Mouse (Mus musculus): Measurements from ENCODE around the gene Gm49322. TPM values are rescaled to one million over a fixed set of nuclear protein-coding genes. Genes with fewer than 3 reads are reported as not detected.
A peak's percentile ranks its signal among the peaks of the same experiment; 100 is the strongest.

Gm49322 gene
- polyA plus RNA-seq, 1 experiment from 2014 or later = 1.2 TPM

GRCm38 (mm10) chr10:80618181-80618580, 12.4 kb downstream of the Gm49322 start:
- Histone ChIP-seq H3K27me3 (no peaks in the 10 kb centered on the region), H3K9ac (no peak overlapping the region), H3K27ac (peak overlapping the region; percentile 49), H3K9me3 (replicated peaks) (no peaks in the 10 kb centered on the region), H3K4me1 (replicated peaks) (peaks cover 9% of the 10 kb centered on the region), H3K4me3 (no peak overlapping the region), H3K4me2 (no peak overlapping the region), H3K36me3 (peaks cover 27% of the 10 kb centered on the region)
- WGBS = 36% methylated on average over 9 of the region's 9 CpGs
- no peak for ATAC-seq (replicated peaks; ENCODE audit: insufficient number of reproducible peaks, insufficient read depth, low FRiP score, low read depth)

DNA sequence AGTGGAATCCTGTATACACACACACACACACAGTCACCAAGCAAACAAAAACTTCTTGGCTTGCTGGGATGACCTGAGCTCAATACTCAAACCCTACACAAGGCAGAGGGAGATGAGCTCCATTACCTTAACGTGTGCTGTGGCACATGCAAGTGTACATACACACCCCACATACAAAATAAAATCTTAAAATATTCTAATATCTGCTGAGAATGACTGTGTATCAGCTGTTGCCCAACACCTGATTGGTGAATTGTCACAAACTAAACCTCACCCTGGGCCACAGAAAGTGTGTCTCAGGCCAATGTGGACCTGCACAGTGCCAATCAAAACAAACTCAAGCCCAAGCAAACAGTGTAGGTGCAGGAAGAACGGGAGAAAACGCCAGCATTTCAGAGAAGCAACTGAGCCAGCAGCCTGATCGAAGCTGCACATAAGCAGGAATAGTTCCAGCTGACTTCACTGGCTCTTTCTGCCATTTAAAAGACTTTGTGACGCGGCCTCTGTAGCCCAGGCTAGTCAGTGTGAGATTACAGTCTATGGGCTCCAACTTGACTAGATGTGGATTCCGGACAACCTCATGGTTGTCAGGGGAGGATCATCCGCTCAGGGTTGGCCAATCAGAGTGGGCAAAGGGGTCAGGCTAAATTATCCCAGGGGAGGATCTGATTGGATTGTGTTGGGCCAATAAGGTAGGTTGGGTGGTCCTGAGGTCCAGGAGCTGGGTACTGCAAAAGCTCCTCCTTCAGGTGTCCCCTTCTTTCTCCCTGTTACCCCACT, 13.8 kb downstream of the Gm49322 start:
- 34% methylated on average over 8 of the region's 8 CpGs for WGBS
- Histone ChIP-seq H3K27ac (no peak overlapping the region), H3K9ac (no peak overlapping the region), H3K4me2 (no peak overlapping the region), H3K36me3 (peaks cover 15% of the 10 kb centered on the region), H3K27me3 (no peaks in the 10 kb centered on the region), H3K9me3 (replicated peaks) (no peaks in the 10 kb centered on the region), H3K4me1 (replicated peaks) (peaks cover 24% of the 10 kb centered on the region), H3K4me3 (no peak overlapping the region)
- no peak for ATAC-seq (replicated peaks; ENCODE audit: insufficient number of reproducible peaks, insufficient read depth, low FRiP score, low read depth)

GRCm38 (mm10) chr10:80620365-80620764, 14.5 kb downstream of the Gm49322 start:
- Histone ChIP-seq H3K27me3 (no peaks in the 10 kb centered on the region), H3K9ac (no peak overlapping the region), H3K9me3 (replicated peaks) (no peaks in the 10 kb centered on the region), H3K4me1 (replicated peaks) (peaks cover 31% of the 10 kb centered on the region), H3K27ac (no peak overlapping the region), H3K36me3 (peaks cover 8% of the 10 kb centered on the region), H3K4me2 (no peak overlapping the region), H3K4me3 (no peak overlapping the region)
- 83% methylated on average over 9 of the region's 9 CpGs for WGBS
- ATAC-seq (replicated peaks; ENCODE audit: insufficient number of reproducible peaks, insufficient read depth, low FRiP score, low read depth) = no peak

DNA sequence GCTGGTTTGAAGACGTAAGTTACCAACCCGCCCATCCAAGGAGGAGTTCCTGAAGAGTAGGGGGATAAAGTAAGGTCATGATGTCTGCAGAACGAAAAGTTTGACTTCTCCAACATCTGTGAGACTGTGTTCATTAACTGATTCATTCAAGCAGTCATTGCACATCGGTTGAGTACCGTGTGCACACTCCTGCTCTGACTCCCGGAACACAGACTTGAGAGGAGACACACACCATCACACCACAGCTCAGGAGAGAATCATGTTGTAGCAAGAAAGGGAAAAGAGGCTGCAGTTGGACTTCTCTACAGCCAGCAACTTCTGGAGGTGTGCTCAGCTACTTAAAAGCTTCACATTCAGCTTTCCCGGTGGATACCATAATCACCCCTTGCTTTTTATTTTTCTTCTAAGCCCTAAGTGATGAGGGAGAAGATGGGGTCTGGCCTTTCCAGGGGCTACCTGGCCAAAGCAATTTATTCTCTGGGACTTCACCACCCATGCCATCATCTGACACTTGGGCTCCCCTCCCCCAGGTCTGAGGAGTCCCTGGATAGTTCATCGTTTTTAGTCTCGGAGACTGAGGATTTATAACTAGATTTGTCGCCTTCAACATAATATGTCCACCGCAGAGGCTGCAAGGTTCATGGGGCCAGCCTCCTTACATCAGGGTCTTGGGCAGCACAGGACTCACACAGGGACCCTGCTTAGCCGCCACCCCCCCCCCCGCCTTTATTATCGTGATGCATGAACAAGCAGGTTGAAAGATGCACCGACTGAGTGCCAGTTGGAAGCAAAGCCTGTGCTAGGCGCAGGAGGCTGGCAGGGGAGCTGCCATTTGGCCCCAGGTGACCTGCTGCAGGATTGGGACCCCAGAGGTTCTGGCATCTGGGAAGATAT, 15.2 kb downstream of the Gm49322 start:
- peaks cover 37% of the 10 kb centered on the region for H3K4me1 ChIP-seq (replicated peaks)
- H3K27me3 ChIP-seq = no peaks in the 10 kb centered on the region
- peak overlapping the region; percentile 97 for H3K27ac ChIP-seq
- H3K4me3 ChIP-seq = peak overlapping the region; percentile 90
- H3K4me2 ChIP-seq = peak overlapping the region; percentile 67
- no peak for ATAC-seq (replicated peaks; ENCODE audit: insufficient number of reproducible peaks, insufficient read depth, low FRiP score, low read depth)
- no peaks in the 10 kb centered on the region for H3K9me3 ChIP-seq (replicated peaks)
- WGBS = 53% methylated on average over 16 of the region's 16 CpGs
- H3K9ac ChIP-seq = peak overlapping the region; percentile 53
- peaks cover under 1% of the 10 kb centered on the region for H3K36me3 ChIP-seq

GRCm38 (mm10) chr10:80621690-80621939, 15.8 kb downstream of the Gm49322 start:
- Histone ChIP-seq H3K4me2 (peak overlapping the region; percentile 67), H3K4me1 (replicated peaks) (peaks cover 41% of the 10 kb centered on the region), H3K36me3 (no peaks in the 10 kb centered on the region), H3K4me3 (peak overlapping the region; percentile 90), H3K9ac (peak overlapping the region; percentile 53), H3K27ac (peak overlapping the region; percentile 97), H3K27me3 (no peaks in the 10 kb centered on the region), H3K9me3 (replicated peaks) (no peaks in the 10 kb centered on the region)
- ATAC-seq (replicated peaks; ENCODE audit: insufficient number of reproducible peaks, insufficient read depth, low FRiP score, low read depth) = no peak
- WGBS = 3% methylated on average over 9 of the region's 9 CpGs

- H3K27ac ChIP-seq = peak overlapping the region; percentile 97
- H3K9me3 ChIP-seq (replicated peaks) = no peaks in the 10 kb centered on the region
- under 1% methylated on average over 64 of the region's 64 CpGs for WGBS
- peaks cover 44% of the 10 kb centered on the region for H3K4me1 ChIP-seq (replicated peaks)
- peak overlapping the region; percentile 67 for H3K4me2 ChIP-seq
- H3K27me3 ChIP-seq = no peaks in the 10 kb centered on the region
- H3K9ac ChIP-seq = peak overlapping the region; percentile 53
- peak; percentile 97 for ATAC-seq (replicated peaks; ENCODE audit: insufficient number of reproducible peaks, insufficient read depth, low FRiP score, low read depth)
- H3K4me3 ChIP-seq = peak overlapping the region; percentile 90
- H3K36me3 ChIP-seq = no peaks in the 10 kb centered on the region
Measured at GRCm38 (mm10) chr10:80621940-80622660, 16.3 kb downstream of the Gm49322 start.

DNA sequence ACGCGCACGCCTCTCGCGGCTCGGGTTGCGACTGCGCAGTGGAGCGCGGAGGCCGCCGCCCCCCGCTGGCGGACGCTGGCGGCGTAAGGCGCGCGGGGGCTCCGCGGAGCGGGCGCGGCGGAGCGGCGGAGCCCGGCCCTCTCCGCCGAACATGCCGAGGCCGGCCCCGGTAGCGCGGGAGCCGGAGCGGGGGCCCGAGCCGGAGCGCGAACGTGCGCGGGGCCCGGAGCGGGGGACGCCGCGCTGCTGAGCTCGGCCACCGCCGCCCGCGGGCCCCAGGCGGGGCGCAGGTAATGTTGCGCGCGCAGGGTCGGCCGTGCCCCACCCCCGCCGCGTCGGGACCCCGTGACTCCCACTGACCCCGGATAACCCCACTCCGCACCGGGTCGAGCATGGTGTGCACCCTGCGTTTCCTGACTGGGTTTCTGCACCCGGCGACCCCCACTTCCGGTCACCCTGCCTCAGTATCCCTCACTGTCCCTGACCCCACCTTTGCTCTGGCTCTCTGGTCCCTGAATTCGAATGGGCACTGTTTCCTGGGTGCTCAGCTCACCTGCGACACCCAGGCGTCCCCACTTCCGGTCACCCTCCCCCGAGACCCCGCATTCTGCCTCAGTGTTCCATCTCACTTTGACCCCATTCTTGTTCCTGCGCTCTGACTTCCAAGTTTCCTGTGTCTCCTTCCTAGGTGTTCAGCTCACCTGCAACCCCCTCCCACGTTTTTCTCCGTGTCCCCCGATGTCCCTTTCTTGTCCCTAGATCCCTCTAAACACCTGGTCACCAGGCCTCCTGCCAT, 17.0 kb downstream of the Gm49322 start, which contains the start of gene Csnk1g2:
TSS of gene Csnk1g2 (plus strand) at position 178 of the 796 bp plus-strand sequence.
- ATAC-seq (replicated peaks; ENCODE audit: insufficient number of reproducible peaks, insufficient read depth, low FRiP score, low read depth) = peak; percentile 1; the same call in 1 of the 2 replicates
- Histone ChIP-seq H3K36me3 (no peaks in the 10 kb centered on the region), H3K27me3 (no peaks in the 10 kb centered on the region), H3K4me1 (replicated peaks) (peaks cover 52% of the 10 kb centered on the region), H3K4me3 (peak within 1 kb of the TSS; percentile 90), H3K9ac (peak within 1 kb of the TSS; percentile 94), H3K27ac (peak within 1 kb of the TSS; percentile 97), H3K4me2 (peak within 1 kb of the TSS; percentile 78), H3K9me3 (replicated peaks) (no peaks in the 10 kb centered on the region)
- WGBS = under 1% methylated on average over 66 of the region's 85 CpGs

DNA sequence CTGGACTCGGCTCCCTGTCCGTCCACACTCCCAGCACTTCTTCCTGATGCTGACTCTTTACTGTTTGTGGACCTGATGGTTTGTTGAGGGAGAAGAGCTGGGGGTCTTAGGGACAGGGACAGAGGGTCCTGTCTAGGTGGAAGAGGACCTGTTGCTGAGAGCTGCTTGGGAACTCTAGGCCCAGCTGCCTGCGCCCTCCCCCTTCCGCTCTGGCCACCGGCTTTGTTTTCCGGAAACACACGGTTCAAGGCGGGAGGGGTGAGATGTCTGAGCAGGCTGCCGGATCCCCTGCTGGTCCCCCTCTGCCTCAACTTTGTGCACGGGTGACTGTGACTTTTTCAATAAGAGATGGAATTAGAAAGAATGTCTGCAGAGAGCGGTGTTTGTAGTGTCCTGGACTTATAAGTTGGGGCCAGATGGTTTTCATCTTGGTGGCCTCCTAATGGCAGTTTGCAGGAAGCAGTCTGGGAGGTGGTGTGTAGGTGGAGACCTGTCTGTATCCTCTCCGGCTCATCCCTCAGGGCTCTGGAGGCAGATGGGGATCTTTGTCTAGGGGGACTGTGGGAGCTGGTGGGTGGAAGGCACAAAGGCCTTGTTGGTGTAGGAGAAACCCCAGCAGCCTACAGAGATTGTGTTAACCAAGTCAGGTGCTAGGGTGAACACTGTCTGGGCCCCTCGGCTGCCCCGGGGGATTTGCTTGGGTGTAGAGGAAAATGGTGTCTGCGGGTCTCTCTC, 17.8 kb downstream of the Gm49322 start:
- Histone ChIP-seq H3K27ac (peak overlapping the region; percentile 97), H3K4me1 (replicated peaks) (peaks cover 52% of the 10 kb centered on the region), H3K36me3 (no peaks in the 10 kb centered on the region), H3K27me3 (no peaks in the 10 kb centered on the region), H3K9ac (peak overlapping the region; percentile 94), H3K4me2 (peak overlapping the region; percentile 78), H3K9me3 (replicated peaks) (no peaks in the 10 kb centered on the region), H3K4me3 (peak overlapping the region; percentile 90)
- 12% methylated on average over 15 of the region's 15 CpGs for WGBS
- ATAC-seq (replicated peaks; ENCODE audit: insufficient number of reproducible peaks, insufficient read depth, low FRiP score, low read depth) = no peak

DNA sequence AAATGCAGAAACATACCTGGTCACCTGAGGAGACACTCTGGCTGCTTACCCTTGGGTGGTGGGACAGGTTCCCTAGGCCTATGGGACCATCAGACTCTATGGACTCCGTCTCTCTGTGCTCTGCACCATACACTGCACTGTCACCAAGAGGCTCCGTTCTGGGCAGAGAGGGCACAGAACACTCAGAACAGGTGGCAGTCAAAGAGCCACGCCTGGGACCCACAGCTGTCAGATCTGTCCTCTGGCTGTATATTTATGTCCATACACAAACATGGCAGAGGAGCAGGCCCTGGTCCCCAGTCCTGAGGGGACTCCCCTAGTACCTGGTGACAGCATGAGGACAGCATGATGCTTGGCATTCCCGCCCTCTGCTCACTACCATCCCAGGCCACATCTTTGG, 19.9 kb downstream of the Gm49322 start:
- 91% methylated on average over 4 of the region's 4 CpGs for WGBS
- no peak overlapping the region for H3K9ac ChIP-seq
- H3K4me1 ChIP-seq (replicated peaks) = peaks cover 70% of the 10 kb centered on the region
- ATAC-seq (replicated peaks; ENCODE audit: insufficient number of reproducible peaks, insufficient read depth, low FRiP score, low read depth) = no peak
- no peak overlapping the region for H3K4me3 ChIP-seq
- no peak overlapping the region for H3K4me2 ChIP-seq
- H3K36me3 ChIP-seq = no peaks in the 10 kb centered on the region
- H3K9me3 ChIP-seq (replicated peaks) = no peaks in the 10 kb centered on the region
- H3K27ac ChIP-seq = no peak overlapping the region
- no peaks in the 10 kb centered on the region for H3K27me3 ChIP-seq

DNA sequence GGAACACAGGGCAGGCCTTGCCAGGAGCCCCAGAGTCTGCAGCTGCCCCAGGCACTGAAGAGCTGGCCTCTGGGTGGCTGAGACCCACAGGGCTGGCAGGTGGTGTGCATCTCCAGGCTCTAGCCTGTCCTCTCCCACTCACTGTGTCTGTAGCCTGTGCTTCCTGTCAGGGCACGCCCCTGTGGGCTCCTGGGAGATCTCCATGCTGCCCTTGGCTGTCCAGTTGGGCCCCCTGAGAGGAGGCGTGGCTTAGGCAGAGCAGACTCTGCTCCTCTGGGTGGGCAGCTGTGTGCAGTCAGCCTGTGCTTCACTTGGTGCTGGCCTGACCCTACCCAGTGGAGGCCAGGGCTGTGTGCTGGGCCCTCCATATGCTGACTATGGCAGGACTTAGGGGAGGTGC, 21.9 kb downstream of the Gm49322 start:
- peak overlapping the region; percentile 42; the same call in 1 of the 2 replicates for H3K9ac ChIP-seq
- peak overlapping the region; percentile 36 for H3K27ac ChIP-seq
- no peaks in the 10 kb centered on the region for H3K36me3 ChIP-seq
- H3K27me3 ChIP-seq = no peaks in the 10 kb centered on the region
- peaks cover 66% of the 10 kb centered on the region for H3K4me1 ChIP-seq (replicated peaks)
- H3K4me3 ChIP-seq = no peak overlapping the region
- H3K9me3 ChIP-seq (replicated peaks) = no peaks in the 10 kb centered on the region
- ATAC-seq (replicated peaks; ENCODE audit: insufficient number of reproducible peaks, insufficient read depth, low FRiP score, low read depth) = peak; percentile 24; the same call in 1 of the 2 replicates
- H3K4me2 ChIP-seq = no peak overlapping the region
- 27% methylated on average over 2 of the region's 2 CpGs for WGBS
